Mouse (Mus musculus) heart, postnatal 10 days (tissue): Measurements from ENCODE around the gene Kpnb1. TPM values are rescaled to one million over a fixed set of nuclear protein-coding genes. Genes with fewer than 3 reads are reported as not detected.

Source experiments
- DNase-seq, 2 experiments: peaks; one replicate each; pipeline ENCODE4 v3.0.0; 2021
- intact Hi-C: fragments of 180-260 bp; cut with DNase I; formaldehyde crosslinking; loops from one replicate; pipeline ENCODE4 v1.15.1; 2025
- total RNA-seq, 2 experiments: library from RNA; stranded (reverse); gene quantifications; 2 replicates each; pipeline ENCODE4 v1.2.3; 2021

Kpnb1 gene
- total RNA-seq, 2 experiments from 2014 or later = 107 to 121 TPM

DNA sequence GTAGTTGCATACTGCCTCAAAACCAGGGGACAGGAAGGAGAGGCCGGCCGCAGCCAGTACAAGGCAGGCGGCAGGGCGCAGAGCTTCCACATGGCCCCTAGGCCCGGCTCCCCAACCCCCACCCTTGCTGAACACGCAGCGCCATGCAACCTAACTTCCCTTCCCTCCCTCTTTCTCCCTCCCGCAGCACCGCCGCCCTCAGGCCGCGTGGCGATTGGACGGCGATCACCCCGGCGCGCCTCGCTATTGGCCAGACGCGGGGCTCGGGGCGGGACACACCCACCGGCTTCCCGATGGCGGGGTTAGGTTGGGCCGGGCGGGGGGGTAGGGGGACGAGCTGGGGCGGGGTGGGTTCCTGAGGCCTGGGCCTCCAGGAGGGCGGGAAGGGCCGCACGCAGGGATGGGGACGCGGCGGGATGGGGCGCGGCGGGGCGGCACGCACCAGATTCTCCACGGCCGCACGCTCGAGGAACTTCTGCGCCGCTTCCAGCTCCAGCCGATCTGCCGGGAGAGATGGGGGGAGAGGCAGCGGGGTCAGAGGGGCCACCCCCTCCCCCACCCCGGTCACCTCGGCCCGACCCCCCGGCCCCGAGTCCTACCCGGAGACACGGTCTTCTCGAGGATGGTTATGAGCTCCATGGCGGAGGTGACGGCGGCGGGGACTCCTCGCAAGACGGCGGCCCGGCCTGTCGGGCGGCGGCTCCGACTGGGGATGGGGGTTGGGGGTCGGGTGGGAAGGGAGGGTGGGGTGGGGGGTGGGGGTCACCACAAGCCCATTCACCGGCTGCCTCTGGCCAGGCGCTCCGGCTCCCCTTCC lies 526 bp downstream of the Kpnb1 start:
- DNase-seq = peak; percentile 98 to 99
- intact Hi-C loops = no loop called here

GRCm38 (mm10) chr11:97185704-97186614 lies 1.7 kb downstream of the Kpnb1 start:
- no peak for DNase-seq
- intact Hi-C loops = no loop called here

GRCm38 (mm10) chr11:97184875-97185274 lies 2.8 kb downstream of the Kpnb1 start:
- intact Hi-C loops = no loop called here
- DNase-seq = peak in 1 of 2 experiments; percentile 26

DNA sequence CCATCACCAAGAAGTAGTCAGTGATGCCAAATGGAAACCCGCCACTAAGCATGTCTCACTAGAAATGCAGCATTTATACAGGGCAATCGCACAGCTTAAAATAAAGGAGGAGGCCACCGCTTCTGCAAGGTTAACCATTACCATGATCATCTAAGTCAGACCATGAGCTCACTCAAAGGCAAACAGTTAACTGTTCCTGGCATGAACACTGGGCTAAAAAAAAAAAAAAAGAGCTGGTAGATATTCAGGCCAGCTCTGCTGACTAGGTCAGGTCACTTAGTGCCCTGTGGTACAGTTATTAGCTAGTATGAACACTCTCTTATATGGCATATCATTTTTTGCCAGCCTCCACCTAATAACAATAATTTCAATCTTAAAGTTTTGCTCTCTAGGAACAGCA lies 5.2 kb downstream of the Kpnb1 start:
- DNase-seq = no peak
- intact Hi-C loops = no loop called here

DNA sequence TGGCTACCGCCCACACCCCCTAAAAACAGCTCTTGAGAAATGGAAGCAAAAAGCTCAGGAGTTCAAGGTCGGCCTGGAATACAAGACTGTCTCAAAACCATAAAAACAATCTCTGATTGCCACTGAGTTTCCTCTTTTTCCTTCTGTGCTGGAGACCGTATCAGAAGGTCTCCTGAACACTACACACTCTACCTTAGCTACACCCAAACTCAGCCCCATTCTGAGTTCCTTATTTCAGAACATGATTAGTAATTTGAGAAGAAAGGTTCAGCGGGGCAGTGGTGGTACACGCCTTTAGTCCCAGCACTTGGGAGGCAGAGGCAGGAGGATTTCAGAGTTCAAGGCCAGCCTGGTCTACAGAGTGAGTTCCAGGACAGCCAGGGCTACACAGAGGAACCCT lies 6.6 kb downstream of the Kpnb1 start:
- intact Hi-C loops = no loop called here
- DNase-seq = no peak

- intact Hi-C loops = loop anchor here (10.0 kb wide), 1 partner anchor 193 kb away; the partner anchor contains the start of gene Sp2
These were observed 9.5 kb downstream of the Kpnb1 start for GRCm38 (mm10) chr11:97178198-97178597.

GRCm38 (mm10) chr11:97176851-97177250 lies 10.8 kb downstream of the Kpnb1 start:
- peak; percentile 59 to 68 for DNase-seq
- intact Hi-C loops = loop anchor here (2.0 to 10.0 kb wide), 3 partner anchors 76 to 192 kb away; partner anchors contain the start of gene Sp2

More at GRCm38 (mm10) chr11:97178198-97178597, 9.5 kb downstream of the Kpnb1 start:
- DNase-seq = no peak

GRCm38 (mm10) chr11:97175499-97175898 lies 12.2 kb downstream of the Kpnb1 start:
- intact Hi-C loops = loop anchor here (10.0 kb wide), 1 partner anchor 191 kb away; the partner anchor contains the start of gene Sp2
- DNase-seq = no peak

DNA sequence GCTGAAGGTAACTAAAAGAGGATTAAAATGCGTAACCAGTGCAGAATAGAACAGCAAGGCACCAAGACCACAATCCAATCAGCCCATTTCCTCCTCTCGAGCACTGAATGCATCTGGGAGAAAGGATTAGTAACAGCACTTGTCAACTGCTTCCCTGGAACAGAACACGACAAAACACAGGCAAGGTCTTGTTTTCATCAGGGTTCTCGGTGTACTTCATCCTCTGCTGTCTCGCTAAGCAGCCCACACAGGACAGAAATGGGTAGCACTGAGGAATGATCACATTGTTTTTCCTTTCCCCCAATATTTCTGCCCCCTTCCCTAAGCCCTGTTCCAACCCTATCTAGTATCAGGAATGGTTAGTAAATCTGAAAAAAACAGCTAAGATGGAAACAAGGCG lies 27.3 kb downstream of the Kpnb1 start:
- intact Hi-C loops = no loop called here
- DNase-seq = no peak

DNA sequence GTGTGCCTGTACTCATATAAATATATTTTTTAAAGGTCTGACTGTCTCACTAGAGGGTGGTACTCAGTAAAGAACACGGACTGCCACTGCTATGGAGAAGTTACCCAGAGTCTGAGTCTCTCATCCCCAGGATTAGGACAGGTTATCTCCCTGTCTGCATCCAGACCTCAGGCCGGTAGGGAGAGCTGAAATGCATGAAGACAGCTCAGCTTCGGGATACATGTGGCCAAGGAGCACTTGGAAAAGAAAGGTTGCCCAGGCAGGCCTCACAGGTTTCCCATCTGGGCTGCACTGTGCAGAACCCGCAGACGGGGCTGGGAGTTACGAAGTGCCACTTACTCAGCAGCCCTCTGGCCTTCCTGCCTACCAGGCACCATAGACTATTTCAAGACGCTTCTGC lies 30.7 kb downstream of the Kpnb1 start:
- DNase-seq = no peak
- intact Hi-C loops = no loop called here

- intact Hi-C loops = no loop called here
- DNase-seq = peak in 1 of 2 experiments; percentile 27
These were observed 34.9 kb downstream of the Kpnb1 start for GRCm38 (mm10) chr11:97152662-97153287.

- peak; percentile 63 to 77 for DNase-seq
- intact Hi-C loops = no loop called here
These were observed 35.7 kb downstream of the Kpnb1 start for GRCm38 (mm10) chr11:97152023-97152426.

DNA sequence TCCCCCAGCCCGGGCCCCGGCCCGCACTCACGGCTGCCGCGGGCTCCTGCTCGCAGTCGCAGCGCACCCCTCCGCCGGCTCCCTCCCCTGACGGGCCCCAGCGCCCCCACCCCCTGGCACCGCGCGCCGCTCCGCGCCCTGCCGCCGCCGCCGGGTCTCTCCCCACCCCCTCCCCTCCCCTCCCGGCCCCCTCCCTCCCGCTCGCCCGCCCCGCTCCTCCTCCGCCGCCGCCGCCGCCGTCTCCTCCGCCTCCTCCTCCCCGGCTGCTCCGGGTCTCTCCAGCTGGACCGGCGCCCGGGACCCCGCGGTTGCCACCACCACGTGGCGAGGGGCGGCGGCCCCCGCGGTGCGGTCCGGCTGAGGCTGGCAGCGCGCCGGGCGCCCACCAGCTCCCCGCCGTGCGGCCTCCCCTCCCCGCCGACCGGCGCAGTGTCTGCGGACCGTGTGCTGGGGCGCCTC lies 36.3 kb downstream of the Kpnb1 start, which contains the start of gene Tbkbp1:
TSS of gene Tbkbp1 (minus strand) at position 153 of the 459 bp plus-strand sequence.
- intact Hi-C loops = no loop called here
- peak; percentile 35 to 53 for DNase-seq

DNA sequence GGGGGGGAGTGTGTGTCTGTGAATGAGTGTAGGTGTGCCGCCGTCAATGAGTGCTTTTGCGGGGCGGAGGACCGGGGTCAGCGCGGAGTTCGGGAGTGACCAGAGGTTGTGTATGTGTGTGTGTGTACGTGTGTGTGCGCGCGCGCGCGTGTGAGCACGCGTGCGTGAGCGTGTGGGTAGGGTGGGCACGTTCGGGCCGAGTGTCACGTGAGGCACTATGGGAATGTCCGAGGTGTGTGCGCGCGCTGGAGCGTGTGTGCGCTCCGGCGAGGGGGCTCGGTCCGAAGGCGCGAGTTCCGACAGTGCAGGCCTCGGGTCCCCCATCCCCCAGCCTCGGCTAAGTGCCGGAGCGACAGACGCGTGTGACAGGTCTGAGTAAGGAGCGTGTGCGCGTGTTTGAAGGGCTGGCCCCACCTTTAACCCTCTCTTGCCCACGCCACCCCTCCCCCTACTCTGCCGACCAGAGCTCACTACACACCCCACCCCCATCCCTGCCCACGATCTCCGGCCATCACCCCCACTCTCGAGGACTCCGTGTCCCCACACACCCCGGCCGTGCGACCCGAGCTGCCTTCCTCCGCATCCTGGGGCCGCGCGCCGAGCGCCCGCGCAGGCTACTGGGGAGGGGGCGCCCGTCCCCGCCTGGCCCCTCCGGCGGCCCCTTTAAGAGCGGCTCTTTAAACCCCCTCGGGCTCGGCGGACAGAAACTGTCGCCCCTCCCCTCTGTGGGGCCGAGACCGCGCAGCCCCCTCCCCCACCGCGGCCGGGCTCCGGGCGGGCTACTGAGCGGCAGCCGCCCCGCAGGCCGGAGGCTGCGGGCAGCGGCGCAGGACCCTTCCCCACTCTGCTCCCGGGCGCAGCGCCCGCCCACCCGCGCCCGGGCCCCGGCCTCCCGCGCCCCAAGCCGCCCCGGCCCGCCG lies 37.0 kb downstream of the Kpnb1 start:
- intact Hi-C loops = no loop called here
- DNase-seq = peak; percentile 69 to 76

DNA sequence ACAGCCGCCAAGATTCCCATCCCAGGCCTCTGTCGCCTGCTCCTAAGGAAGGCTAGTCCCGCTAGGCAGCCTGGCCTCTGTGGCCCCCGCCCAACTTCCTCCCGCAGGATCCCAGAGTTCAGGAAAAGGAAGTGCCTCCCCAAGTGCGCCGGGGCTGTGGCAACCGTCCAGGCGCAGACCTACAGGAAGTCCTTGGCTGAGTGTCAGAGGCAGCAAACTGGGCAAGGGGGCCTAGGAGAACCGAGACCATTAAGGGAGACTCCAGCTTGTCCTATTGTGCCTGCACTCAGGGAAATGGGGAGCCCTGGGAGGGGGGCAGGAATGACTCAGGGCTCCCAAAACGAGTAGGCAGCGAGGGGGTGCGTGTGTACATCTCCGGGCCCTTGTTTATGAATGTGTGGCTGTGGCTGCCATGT lies 37.7 kb downstream of the Kpnb1 start:
- DNase-seq = peak; percentile 86
- intact Hi-C loops = no loop called here

GRCm38 (mm10) chr11:97149026-97149425 lies 38.7 kb downstream of the Kpnb1 start:
- intact Hi-C loops = no loop called here

DNA sequence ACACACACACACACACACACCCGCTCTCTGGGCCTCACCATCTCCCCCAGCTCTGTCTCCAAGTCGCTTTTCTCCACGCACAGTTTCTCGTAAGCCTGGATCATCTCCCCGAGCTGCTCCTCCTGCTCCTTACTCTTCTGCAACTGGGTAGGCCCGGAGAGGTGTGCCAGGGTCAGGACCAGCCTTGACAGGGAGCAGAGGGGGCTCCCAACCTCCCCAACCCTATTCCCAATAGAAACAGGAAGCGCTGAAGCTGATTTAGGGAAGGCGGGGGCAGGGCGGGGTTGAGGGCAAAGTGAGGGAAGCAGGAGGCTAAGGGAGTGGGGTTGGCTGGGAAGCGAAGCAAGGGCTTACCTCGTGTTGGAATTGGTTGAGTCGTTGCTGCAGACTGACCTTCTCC lies 39.1 kb downstream of the Kpnb1 start:
- intact Hi-C loops = no loop called here
- DNase-seq = no peak

More at GRCm38 (mm10) chr11:97149026-97149425, 38.7 kb downstream of the Kpnb1 start:
- no peak for DNase-seq

DNA sequence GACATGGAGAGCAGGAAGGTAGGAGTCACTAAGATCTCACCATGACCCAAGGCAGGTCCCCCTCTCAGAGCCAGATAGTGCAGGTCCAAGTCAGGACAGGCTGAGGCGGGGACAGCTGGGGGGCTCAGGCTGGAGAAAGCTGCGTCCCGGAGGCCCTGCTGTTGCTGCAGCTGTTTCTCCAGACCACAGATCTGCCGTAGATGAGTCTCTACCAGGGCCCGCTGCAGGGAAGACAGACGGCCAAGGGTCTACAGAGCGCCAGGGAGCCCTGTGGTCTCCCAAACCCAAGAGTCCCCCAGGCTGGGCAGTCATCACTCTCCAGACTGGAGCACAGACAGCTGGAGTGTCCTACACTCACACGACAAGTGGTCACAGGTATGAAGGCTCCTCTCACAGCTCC lies 40.3 kb downstream of the Kpnb1 start:
- intact Hi-C loops = loop anchor here (2.0 kb wide), 2 partner anchors 47 to 75 kb away; no protein-coding TSS in a partner anchor
- no peak for DNase-seq

DNA sequence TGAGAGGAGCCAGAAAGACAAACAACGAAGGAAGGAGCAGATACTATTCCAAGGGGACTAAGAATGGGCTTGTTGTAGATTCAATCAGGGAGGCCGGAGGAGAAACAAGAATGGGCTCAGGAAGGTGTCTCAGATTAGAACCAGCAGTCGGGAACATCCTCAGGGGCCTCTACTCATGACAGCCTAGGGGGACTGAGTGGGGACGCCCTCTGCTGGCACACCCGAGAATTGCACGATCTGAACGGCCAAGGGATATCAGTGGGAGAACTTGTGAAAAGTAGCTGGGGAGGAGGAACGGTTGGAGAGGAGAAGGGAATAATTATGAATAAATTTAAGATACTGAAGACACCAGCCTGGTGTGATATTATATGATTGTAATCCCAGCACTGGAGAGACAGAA lies 41.0 kb downstream of the Kpnb1 start:
- intact Hi-C loops = loop anchor here (2.0 kb wide), 2 partner anchors 46 to 74 kb away; no protein-coding TSS in a partner anchor

More for the DNA sequence above, 41.0 kb downstream of the Kpnb1 start:
- DNase-seq = peak; percentile 72 to 87
